Mouse (Mus musculus) right cerebral cortex, postnatal 14 days (tissue): ENCODE measurements around the gene Dpm2.

Experiments
- DNase-seq: peaks from one replicate; pipeline ENCODE4 v3.0.0; 2022

The Dpm2 gene

DNA sequence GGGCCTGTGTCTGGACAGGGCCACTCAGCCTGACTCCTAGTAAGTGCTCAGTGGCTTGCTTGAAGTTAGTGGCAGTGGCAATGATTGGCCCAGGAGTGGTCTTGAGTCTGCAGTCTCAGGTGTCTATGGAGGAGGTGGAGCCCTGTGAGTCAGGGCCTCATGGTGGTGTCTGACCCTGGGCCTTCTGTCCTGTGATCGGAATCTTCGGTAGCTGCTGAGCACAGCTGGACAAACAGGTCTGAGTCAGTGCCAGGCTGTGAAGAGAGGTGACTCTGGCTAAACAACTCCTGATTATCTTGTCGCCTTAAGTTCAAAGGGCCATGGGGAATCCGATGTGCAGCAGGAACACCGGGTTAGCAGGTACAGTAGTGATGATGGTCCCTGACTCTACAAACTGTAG lies 23.3 kb upstream of the Dpm2 start:
- DNase-seq: no peak

DNA sequence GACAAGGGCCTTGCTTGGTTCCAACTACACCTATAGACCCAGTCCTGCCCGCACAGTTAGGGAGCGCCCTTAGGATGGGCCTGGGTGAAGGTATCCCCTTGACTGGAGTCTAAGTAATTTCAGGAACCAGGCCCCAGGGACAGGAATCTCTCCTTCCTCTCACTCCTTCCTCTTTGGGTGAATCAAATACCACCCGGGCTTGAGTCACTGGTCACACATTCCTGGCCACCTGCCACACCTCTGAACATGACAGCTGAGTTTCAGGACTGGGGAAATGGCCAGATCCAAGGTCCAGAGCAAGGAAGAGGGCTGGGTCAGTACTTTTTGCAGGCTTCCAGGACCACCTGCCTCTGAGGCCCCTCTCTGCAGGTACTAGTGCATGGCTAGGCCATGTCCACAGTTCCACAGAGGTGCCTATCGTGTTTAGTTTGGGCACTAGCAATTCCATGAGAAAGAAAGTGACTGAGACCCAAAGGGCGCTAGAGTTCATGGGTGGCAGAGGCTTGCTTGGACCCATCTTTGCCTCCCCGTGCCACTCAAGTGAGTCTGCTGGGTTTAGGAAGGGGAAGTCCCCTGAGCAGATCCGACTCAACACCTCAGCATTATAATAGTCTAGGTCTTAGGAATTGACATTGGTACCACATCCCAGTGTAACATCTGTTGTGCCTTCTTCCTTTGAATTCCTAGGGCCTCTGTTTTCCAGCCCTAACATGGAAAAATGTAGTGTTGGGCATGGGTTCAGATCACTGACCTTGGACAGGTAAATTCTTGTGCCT lies 22.5 kb upstream of the Dpm2 start:
- DNase-seq: no peak

DNA sequence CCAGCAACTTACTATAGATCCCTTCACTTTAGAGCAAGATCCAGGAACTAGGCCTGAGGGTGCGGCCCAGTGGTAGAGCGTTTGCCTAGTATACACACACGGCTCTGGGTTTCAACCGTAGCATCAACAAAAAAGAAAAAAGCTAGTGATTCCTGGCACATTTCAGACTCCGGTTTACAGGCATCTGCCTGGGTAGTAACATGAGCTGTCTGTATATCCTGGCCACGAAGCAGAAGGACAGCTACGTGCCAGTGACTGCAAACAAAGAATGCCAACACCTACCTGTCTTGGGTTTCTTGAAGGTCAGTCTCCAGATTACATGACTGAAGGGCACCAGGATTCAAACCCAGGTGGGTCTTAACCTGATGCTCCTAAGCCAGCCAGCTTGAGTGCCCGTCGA lies 21.5 kb upstream of the Dpm2 start:
- DNase-seq: no peak

DNA sequence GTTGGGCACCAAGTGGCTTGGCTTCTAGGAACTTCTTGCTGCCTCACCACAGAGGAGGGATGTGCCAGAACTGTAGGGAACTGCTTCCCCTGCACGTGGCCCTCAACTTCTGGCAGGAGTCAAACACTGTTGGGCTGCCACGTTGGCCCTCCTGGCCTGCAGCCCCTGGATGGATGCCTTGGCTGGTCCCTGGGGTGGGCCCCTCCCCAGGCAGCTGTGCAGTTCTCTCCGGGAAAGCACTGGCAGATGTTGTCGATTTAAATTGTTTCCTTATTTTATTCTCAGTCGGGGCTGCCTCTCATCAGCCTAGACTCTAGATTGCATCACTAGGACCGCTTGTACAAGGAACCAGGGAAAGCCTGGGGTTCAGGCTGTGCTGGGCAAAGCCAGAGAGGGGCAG lies 20.9 kb upstream of the Dpm2 start:
- no peak for DNase-seq

DNA sequence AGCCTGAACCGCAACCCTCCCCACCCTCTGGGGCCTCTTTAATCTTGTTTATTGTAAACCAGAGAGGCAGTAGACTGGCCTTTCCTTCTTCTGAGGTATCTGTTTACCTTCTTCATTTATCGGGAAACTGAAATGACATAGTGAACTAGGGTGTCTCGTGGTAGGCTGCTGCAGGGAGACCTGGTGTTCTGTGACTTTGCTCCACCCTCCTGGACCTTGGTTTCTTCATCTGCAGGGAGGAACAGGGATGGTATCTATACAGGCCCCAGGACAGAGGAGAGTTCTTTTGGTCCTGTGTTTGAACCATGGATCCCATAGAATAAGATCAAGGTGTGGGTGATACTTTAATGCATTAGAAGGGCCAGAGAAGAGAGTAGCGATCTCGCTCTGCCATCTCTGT lies 19.4 kb upstream of the Dpm2 start:
- no peak for DNase-seq

DNA sequence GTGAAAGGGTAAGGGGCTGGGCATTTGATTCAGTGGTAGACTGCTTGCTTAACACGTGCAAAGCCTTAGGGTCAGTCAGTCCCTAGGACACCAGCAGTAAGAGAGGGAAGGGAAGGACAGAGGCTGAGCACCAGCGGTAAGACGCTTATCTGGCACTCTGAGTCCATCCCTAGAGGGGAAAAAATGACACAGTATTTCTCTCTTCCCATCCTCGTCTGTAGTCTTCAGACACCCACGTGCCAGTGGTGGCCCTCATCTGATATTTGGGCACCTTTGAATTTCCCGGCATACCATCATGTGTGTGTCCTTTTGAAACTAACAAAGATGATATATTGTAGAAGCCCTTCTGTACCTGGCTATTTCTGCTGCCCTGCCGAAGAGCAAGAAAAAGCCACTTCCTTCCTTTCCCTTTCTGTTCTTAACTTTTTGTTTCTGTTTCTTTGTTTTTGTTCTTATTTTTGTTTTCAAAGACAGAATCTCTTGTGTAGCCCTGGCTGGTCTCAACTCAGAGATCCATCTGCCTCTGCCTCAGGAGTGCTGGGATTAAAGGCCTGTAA lies 17.0 kb upstream of the Dpm2 start:
- DNase-seq: no peak

DNA sequence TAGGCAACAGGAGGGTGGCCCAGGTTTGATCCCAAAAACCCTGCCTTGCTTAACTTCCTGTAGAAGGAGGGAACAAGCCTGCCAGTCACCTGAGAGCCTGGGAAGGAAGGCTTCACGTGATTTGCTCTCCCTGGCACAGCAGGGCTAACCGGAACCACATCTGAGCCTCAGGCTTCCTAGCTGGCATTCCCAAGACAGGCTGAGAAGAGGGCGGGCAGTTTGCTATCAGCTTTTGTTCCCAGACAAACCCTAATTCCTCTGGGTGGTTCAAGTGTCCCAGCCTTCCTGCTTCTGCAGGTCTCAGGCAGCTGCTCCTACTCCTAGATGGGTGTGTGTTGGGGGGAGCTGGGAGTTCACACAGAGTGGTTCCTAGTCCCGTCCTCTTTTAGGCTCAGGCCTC lies 15.2 kb upstream of the Dpm2 start:
- no peak for DNase-seq

DNA sequence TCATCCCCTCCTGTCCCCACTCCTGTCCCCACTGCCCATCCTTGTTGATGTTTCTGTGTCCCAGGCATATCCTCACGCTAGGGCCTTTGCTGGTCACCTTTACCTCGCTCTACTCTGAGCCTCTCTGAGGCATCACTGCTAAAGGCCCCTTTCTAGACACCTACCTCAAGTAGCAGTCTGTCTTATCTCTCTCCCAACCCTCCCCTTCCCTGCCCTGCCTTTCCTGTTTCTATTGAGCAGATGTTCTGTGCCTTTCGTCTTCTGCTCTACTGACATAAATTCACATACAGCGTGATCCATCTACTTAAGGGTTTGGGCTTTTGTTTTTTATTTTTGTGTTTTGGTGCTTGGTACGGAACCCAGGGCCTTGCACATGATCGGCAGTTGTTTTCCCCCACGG lies 14.6 kb upstream of the Dpm2 start:
- DNase-seq: no peak

DNA sequence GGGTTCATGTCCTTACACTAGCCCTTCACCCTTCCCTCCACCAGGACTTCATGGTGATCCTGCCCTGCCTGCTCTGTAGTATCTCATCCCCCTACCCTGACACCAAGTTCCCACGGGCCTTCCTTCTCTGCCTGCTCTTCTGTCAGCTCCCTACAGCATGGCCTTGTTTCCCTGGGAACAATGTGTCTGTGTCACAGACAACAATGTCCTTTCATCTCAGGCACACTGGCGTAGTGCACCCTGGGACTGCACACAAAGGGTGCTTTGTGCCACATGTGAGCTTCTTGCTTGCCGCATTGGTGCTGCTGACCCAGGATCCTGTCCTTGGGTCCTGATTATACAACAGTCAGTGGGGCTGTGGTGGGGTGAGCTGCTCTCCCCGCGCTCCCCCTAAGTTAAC lies 11.1 kb upstream of the Dpm2 start:
- DNase-seq: no peak

DNA sequence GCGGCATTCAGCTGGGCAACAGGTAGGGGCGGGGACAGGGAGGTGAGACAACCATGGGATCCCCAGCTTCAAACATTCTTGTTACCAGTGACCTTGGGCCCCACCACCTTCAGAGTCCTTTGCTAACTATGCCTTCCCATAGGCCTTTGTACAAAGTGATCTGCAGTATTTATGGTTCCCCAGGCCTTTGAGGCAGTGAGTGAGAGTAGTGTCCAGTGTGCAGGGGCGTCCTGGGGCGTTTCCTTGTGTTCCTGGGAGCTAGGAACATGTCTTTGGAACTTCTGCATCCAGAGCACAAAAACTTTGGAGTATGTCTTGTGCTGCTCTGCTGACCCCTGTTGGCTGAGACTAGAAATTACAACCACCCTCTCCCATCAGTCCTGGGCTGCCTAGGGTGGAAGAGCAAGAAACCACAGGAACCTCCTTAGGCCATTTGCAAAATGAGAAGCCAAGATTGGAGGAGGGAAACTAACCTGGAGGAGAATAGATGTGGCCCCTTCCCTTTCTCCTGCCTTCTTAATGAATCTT lies 4.1 kb upstream of the Dpm2 start:
- peak; percentile 56 for DNase-seq

DNA sequence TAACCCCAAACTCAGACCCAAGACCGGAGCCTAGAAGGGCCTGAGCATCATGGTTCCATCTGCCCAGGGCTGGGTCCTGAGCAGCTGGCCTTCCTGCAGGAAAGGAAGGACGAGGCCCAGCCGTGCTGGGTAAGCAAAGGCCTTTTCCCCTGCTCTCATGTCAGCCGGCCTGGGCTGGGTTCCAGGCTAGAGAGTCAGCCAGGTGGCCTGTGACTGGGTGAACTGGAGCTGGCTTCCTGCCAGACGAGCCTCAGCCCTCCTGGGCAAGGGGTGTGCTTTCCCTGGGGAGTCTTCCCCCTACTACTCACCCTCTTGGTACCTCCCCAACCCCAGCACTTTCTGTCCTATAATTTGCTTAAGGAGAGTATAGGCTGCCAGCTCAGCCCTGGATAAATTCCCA lies 2.5 kb upstream of the Dpm2 start:
- no peak for DNase-seq

DNA sequence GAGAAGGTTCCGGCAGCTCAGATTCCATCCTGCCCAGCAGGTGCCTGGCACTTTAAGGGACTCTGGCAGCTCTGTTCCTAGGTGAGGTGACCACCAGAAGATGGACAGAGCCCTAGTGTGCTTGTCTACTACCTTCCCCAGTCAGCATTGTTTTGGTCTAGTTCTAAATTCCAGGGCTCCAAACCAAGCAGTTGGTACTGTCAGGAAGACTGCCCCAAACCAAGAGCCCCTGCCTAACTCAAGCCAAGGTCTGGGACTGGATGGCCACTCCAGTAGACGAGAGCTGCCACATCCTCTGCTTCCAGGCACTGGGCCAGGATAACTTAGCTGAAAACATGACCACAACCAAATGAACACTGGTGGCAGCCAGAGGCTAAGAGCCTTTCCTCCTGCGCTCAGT lies 1.7 kb upstream of the Dpm2 start:
- DNase-seq: no peak

DNA sequence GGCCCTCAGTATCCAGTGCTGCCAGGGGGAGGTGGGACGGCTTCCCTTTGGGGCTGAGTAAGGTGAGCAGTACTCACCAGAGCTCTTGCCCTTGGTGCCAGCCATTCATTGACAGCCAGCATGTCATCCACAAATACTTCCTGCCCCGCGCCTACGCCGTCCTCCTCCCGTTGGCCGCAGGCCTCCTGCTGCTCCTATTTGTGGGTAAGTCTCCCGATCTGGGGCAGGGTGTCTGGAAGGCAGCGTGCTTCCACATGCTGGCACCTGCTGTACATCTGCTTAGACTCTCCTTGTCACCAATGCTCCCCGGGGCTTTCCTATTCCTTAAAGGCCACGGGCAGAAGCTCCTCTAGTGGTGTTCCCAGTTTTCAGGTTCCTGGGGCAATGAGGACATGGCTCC lies 1.5 kb downstream of the Dpm2 start:
- DNase-seq: no peak

DNA sequence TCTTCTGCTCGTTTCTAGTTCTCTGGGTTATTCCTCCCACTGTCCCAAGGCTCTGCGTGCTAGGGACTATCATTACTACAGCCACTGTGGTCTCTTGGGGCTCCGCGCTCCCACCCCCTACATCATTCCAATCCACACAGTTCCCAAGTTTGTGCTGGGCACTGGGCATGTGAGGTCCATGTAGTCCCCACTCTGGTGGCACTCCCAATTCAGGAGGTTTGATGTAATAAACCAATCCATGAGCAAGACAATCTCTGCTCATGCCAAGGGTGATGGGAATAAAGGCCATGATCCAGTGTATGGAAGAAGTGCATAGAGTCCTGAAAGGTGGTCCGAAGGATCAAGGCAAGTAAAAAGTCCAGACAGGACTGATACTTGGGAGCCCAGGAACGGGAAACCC lies 3.8 kb downstream of the Dpm2 start, which contains the start of gene Pip5kl1:
Pip5kl1 (plus strand) TSS at position 301 of the 400 bp plus-strand sequence.
- no peak for DNase-seq

DNA sequence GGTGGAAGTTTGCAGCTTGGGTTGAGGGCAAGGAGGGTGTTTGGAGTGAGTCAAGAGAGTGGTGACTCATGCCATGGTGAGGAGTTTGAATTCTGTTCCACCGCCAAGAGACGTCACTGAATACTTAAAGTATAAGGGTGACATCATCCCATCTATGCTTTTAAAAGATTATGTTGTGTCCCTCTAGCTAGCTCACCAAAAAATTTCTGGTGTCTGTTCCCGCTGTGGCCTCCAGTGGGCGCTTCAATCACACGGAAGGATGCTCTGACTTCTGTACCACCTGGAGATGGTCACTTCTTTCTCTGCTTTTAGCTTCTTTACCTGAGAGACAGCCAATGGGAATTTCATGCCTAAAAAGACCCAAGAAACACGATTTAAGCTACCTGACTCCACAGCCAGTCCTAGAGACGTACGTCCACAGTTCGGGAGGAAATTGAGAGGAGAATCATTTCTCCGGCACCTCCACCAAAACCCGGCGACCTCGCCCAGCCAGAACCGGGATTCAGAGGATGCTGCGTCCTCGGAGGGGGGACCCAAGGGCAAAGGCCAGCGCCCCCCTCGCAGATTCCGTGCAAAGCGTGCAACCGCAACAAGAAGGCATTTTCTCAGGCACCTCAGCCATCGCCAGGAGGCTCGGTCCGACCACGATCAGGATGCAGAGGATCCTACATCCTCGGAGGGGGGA lies 4.4 kb downstream of the Dpm2 start:
- peak; percentile 69 for DNase-seq

DNA sequence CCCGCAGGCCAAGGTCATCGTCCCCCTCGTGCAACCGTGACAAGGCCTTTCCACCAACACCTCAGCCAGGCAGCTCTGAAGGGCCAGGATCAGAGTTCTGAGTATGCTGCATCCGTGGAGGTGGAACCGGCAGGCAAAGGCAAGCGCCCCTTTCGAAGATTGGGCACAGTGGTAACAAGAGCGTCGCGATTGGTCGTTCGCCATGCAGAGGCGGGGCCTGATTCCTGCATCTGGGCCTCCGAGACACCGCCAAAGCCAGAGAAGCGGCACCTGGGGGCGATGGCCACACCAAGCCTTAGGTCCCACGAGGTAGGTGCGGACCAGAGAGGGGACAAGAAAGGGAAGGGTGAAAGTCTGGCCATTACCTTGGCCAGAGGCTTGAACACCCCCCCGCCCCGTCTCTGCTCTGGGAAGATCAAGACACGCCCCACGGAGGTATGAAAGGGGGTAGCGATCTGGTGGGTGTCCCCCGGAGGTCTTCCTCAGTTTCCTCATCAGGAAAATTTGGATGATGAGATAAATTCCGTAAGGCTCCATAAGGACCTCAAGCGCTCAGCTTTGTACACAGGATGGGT lies 5.0 kb downstream of the Dpm2 start, which contains the start of gene 9430097D07Rik:
9430097D07Rik (minus strand) TSS at position 99 of the 575 bp plus-strand sequence.
- peak; percentile 71 for DNase-seq

DNA sequence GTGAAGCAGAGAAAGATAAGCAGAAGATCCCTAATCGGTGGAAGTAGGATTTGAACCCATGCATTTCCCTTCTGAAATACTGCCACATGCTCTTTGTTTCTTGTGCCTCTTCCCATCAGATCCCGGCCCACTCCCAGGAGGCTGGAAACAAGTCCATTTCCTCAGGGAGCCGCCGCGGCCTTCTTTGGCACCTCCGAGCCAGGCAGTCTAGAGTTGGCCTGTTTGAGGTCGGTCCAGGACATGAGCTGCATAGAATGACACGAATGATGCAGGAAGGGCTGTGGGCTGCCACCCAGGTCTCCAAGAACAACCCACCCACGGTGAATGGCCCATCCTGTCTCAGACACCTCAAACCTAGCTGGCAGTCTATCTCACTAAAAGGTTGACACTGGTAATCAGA lies 5.9 kb downstream of the Dpm2 start:
- DNase-seq: no peak

DNA sequence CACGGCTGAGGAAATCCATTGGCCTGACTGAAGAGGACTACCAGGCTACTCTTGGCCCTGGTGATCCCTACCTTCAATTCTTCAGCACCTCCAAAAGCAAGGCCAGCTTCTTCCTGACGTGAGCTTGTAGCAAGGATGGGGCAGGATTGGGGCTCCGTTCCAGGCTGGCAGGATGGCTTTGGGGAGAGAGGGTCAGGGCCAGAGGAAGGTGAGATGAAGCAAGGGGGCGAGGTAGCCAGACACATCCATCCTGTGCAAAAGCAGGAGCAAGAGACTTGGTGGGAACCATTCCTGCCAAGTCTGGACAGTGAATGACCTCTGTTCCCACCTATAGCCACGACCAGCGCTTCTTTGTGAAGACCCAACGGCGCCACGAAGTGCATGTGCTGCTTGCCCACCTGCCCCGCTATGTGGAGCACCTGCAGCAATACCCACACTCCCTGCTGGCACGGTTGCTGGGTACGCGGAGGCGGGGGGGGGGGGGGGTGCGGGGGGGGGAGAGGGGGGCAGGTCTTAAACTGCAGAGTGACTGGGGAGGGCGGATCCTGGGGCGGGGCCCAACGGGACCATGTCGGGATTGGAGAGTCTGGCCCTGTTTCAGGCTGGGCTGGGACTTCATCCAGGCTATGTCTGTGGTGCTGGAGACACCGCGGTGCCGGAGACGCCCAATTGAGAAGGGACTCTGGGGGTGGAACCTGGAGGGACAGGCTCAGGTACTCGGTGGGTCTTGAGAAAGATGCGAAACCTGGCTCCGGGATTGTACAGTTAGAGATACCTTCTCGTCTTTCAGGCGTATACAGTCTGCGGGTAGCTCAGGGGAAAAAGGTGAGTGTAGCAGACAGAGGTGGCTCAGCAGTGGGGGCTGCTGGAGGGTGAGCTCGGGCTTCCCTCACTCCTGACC lies 7.7 kb downstream of the Dpm2 start:
- DNase-seq: peak; percentile 62

DNA sequence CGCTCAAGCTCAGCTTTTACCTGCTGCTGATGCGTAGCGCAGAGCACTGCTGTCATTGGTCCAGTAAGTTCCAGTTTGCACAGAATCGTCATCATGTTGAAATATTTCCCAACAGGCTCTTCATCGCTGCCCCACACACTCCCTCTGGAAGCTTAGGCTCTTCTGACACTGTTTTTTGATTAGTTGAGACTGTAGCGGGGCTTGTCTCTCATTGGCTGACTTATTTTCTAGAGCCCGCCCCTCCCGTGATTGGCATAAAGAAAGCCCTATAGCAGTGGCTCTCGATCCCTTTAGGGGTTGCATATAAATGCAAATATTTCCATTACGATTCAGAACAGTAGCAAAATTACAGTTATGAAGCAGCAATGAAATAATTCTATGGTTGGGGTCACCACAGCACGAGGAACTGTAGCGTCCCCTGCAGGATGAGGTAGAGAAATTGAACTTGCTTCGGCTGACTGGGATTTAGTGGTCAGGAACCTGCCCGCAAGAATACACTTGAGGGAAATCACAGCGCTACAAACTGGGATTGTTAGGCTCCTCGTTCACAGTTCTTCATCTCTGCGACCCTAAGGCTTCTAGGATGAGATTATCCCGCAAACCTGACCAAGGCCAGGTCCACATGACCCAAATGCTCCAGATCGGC lies 10.9 kb downstream of the Dpm2 start:
- DNase-seq: peak; percentile 64

DNA sequence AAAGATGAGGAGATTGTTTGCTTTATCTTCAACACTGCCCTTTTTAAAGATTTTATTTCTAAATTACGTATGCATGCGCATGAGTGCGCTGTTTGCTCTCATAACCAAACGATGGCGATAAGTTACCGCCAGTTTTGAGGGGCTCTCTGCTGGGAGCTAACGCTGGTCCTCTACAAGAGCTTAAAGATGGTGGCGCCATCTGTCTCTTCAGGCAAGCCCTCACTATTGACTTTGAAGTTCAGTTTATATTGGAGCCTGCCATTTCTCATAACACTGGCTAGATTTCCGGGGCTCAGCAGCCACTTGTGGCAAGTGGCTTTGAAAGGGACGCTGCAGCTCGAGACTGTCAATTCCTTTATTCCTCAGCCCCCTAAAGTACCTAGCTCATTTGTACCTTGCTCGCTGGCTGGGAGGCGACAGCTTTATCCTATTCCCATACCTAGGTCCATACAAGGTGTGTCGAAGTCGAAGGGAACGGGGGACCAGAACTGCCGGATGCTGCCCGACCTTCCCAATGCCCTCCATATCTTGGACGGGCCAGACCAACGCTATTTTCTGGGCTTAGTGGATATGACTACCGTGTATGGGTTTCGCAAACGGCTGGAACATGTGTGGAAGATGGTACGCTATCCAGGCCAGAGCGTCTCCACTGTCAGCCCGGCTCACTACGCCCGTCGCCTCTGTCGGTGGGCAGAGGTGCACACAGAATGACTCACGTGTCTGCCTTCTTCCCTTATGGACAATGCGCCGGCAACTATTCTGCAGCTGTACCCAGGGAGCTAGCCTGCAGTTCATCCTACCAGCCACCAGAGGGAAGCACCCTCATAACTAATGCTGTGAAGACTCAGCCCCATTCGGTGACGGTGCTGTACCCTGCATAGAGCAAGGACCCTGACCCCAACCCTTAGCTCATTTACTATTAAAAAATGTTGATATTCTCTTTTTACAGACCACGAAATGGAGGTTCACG lies 12.5 kb downstream of the Dpm2 start:
- peak; percentile 73 for DNase-seq
